Mouse (Mus musculus) megakaryocyte, embryonic 14.5 days (primary cell): ENCODE results near the gene Pgm5.

Source experiments
- FLI1 ChIP-seq: IDR thresholded peaks from 2 replicates; pipeline ENCODE4 v1.6.1; 2012; ENCODE audit warnings: low read length, inconsistent platforms, mixed read lengths
- GATA1 ChIP-seq: IDR thresholded peaks from 3 replicates; pipeline ENCODE4 v1.6.1; 2012; ENCODE audit warnings: mixed read lengths, low read length, inconsistent platforms, borderline replicate concordance

GRCm38 (mm10) chr19:24673331-24673730 is 188.3 kb downstream of the Pgm5 start:
- no peak for TF ChIP-seq GATA1
- TF ChIP-seq FLI1: no peak
